Mouse (Mus musculus) small intestine, adult 2 months (tissue): ENCODE measurements around the gene Rilp.

Source experiments
- CTCF ChIP-seq: fragments of 200-500 bp; IDR thresholded peaks from 2 replicates; pipeline ENCODE4 v1.5.1; 2012; ENCODE audit warnings: low read depth, mild to moderate bottlenecking, control low read depth, inconsistent platforms, low read length, moderate library complexity, mixed read lengths; ENCODE audit not compliant: insufficient replicate concordance, insufficient read length; ENCODE audit errors: extremely low read depth
- POLR2A ChIP-seq: fragments of 200-500 bp; IDR thresholded peaks from 2 replicates; pipeline ENCODE4 v1.6.1; 2012; ENCODE audit warnings: low read depth, mild to moderate bottlenecking, control low read depth, inconsistent platforms, low read length, moderate library complexity

DNA sequence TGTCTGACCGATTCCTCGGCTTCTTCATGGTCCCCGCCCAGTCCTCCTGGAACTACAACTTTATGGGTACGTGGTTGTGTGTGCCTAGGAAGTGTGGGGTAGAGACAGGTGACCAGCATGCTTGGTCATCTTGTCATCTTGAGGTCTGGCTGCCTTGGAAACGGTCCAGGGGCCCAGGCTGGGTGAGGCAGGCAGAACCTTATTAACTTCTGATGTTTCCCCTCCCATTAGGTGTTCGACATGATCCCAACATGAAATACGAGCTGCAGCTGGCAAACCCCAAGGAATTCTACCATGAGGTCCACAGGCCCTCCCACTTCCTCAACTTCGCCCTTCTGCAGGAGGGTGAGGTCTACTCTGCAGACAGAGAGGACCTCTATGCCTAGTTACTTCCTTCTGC lies 990 bp upstream of the Rilp start:
- TF ChIP-seq POLR2A: no peak
- TF ChIP-seq CTCF: no peak
